Mouse (Mus musculus): ENCODE measurements at regions not wholly inside any gene's neighbourhood (a gene's known extent, or its start where the extent isn't known, plus 50 kb on each side); places are given as distances from the start of the nearest gene placed in this dataset.

DNA sequence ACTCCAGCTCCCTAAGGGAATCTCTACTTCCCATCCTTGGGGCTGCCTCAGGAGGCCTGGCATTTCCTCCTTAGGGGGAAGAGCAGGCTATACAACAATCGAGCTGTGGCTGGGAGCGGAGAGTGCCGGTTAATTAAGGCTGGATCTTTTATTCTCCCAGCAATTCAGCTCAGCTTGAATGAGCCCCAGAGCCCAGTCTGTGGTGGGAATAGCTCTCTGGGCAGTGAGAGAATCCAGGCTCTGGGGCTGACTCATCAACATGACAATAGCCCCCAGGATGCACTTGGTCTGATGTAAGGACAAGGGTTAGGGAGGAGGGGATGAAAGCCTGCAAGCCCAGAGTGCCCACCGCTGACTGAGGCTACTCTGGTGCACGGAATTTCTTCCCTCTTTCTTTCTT lies 280.2 kb upstream of the Sox9 start:
- DNase-seq: no peak

DNA sequence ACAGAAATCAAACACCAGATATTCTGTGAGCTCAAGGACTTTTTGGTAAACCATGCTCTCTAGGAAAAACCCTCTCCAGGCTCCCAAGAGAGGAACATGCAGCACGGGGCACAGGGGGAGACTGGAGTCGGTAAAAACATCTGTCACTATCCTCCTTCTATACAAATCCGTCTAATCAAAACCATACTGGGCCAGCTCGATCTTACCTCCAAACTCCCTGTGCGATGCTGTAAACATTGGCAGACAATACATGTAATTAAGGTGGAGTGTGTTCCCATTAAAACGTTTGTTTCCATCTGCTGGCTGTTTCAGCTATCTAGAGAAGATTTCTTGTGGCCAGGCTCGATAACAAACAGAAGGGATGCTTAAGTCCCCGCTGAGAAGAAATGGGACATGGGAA lies 262.9 kb upstream of the Sox9 start:
- no peak for DNase-seq

DNA sequence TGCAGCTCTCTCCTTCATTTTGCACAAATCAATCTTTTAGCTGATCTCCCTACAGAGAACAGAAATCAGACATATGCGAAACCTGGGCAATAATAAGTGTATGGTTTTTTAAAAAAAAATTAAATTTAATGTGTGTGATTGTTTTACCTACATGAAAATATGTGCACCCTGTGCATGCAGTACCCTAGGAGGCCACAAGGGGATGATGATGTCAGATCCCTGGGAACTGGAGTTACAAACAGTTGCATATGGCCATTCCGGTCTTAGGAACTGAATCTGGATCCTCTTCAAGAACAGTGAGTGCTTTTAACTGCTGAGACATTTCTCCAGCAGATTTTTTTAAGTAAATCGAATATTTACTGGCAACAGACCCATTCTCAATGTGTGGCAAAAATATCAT lies 257.0 kb upstream of the Sox9 start:
- DNase-seq: no peak

DNA sequence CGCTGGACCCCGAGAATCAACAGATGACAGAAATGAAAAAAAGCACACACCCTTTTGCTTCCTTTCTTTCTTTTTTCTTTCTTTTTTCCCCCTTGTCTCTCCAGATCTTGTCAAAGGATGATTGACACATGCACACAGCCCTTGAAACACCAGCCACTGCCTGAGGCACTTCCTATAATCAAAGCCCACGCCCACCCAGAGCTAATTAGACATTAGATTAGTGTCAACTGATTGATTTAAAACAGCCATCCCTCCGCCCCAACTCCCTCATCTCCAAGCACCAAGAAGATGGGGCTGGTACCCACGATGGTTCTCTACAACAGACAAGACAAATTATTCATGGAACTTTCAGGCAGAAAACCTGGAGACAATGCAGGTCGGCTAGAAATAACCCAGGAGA lies 239.5 kb upstream of the Sox9 start:
- no peak for DNase-seq

DNA sequence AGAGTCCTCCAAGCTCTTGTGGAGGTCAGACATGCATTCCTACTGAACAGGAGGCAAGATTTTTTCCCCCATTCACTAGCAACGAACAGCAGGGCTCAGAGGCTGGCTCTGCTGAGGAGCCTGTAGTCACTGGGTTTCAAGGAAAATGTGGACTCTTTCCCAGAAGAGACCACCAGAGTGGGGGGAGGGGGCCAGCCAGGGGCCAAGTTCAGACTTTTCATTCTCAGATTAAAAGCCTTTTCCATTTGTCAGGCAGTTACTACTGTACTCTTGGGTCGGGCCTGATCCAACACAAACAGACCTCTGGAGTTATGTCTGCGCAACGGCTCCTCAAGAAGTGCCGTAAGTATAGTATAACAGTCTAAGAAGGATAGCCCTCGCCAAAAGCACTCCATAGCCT lies 238.6 kb upstream of the Sox9 start:
- no peak for DNase-seq

DNA sequence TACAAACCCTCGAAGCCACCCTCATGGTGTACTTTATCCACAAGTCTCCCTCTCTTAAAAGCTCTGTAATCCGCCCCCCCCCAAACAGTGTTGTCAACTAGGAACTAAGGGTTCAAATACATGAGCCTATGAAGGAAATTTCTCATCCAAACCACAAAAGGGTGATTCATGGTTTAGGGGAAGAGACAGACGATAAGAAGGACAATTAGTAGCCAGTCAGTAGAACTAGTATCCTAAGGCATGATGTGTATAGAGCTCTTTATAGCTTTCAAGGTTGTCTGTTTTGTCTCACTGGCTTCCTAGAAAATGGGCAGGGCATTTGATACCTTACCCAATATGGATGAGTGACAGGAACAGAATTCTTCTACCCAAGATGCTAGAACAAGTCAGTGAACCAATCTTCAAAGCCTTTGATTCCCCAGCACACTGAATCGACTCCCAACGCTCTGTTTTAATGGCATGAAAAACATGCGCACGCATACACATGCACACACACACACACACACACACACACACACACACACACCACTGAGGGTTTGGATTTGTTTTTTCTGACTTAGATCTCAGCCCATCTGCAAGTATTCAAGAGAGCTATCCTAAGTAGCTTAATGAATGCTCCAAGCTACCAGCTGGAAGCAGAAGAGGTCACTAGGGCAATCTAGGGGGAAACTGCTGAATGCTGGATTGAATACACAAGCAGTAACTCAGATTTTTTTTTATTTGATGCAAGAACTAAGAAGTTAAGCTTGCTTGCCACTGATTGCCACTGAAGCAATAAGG lies 236.6 kb upstream of the Sox9 start:
- DNase-seq: no peak

DNA sequence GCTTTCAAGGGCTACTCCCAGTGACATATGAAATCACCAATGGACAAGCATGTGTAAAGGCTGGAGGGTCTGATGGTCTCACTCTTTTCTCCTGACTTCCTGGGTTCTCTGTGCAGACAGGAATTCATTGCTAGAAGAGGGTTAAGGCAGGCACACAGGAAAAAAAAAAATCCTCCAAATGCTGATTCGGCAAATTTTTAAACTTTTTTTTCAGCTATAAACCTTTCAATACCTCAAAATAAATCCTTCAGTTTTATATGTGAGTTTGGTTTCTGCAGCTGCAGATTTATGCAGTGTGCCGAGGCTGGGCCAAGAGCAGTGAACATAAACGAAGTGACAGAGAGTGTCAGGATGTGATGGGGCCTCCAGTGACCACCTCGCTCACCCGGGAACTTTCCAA lies 235.9 kb upstream of the Sox9 start:
- no peak for DNase-seq

DNA sequence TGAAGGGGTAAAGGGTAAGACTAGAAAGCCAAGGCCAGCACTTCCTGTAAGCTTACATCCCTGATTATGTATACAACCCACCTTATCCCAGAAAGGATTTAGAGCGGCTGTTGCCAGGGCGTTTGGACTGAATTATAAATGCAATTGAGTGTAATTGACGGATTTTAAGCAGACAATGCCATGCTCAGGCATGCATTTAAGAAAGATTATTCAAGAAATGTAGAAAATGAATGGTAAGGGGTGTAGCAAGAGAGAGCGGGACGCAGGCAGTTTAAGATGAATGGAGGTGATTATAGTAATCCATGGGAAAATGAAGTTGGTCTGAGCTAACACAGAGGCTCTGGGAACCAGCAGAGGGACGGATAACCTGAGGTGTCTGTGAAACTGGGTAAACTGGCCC lies 229.2 kb upstream of the Sox9 start:
- no peak for DNase-seq

DNA sequence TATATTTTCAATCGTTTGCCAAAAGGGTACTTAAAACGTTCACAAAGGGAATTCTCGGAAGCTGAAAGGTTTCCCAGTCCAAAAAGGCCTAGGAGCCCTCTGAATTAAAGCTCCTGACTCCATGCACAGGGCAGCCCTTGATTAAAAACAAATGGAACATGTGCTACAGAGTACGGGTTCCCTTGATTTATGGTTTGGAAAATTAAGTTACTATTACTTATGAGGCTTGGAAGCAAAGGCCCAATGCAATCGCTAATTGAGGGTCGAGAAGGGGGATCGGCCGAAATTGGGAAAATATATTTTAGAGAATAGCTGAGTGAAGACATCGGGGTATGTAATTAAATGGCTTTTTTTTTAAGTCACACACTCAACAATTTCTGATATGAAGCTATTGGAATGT lies 219.0 kb upstream of the Sox9 start:
- no peak for DNase-seq

DNA sequence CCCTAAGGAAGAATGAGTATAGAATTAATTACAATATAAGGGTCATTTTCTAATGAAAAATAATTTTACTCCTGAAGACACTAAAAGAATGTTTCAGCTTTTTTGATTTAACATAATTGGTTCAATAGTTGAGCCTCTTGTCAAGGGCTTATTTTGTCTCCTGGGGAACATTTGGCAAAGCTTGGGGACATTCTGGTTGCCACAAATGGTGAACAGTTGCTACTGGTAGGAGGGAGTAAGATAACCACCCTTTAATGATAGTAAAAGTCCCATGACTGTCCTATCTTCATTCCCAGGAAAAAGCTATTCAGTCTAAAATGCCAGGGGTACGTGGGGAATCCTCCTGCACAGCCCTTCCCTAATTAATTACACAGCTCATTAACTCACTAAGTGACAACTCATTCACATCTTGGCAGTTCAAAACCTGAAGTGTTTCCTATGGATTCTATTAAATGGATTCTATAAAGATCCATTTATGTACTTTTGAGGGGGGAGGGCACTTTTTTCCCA lies 217.3 kb upstream of the Sox9 start:
- DNase-seq: no peak

DNA sequence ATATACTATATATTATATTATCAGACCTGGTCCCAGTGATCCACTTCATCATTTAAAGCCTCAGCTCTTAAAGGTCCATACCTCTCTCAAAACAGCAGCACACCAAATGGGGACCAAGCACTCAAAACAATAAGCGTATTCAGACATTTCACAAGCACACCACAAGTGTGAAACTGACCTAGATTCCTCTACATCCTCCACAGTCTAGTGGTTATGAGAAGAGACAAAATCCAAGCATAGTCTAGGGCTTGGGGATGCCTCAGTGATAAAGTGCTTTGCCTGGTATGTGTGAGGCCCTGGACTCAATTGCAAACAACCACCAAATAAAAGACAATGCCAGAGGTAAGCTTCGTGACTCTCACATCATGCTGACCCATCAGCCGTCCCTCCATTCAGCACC lies 216.0 kb upstream of the Sox9 start:
- no peak for DNase-seq

DNA sequence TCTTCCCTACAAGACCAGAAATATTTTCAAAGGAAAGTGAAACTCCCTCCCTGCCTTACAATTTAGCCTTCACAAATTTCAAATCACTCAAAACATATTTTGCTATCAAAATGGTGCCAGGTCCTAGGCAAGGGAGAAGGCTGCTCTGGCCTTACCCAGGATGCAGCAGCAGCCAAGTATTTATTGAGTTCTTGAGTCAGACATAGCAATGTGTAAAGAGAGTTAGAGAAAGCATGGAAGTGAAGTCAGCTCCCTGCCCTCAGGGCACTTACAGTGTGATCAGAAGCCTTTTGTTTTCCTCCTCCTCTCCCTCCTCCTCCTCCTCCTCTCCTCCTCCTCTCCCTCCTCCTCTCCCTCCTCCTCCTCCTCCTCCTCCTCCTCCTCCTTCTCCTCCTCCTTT lies 194.6 kb upstream of the Sox9 start:
- DNase-seq: no peak

DNA sequence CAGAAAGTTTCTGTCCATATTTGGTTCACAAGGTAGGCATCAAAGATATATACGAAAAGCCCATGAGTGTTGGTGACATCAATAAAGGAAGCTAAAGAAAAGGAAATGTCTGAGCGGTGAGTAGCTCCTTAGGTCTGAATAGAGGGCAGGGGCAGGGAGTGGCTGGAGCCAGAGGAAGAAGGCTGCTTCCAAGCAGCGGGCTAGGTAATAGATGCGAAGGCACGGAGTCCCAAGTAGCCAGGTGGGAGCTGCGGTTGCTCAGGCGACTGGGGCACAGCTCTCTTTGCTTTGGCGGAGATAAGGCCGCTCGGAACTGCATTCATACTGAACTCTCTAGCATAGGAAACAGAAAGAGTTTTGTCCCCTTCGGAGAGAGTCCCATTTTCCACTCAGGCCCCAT lies 193.9 kb upstream of the Sox9 start:
- DNase-seq: no peak

DNA sequence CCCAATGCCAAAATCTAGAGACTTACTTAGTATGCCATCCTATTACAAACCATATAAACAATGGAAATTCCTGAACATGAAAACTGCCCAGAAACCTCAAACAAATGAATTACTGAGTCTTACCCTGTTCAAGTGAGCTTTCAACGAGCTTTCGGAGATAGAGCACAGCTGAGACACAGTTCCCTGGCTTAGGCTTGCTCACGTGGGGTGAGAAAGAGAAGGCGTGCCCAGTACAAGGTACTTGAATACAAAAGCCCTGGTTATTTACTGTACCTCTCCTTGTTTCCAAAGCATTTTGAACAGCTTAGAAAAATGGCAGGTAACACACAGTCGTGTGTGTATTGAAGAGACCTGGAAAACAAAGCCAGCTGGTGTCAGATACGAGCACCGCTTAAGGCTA lies 191.8 kb upstream of the Sox9 start:
- no peak for DNase-seq

DNA sequence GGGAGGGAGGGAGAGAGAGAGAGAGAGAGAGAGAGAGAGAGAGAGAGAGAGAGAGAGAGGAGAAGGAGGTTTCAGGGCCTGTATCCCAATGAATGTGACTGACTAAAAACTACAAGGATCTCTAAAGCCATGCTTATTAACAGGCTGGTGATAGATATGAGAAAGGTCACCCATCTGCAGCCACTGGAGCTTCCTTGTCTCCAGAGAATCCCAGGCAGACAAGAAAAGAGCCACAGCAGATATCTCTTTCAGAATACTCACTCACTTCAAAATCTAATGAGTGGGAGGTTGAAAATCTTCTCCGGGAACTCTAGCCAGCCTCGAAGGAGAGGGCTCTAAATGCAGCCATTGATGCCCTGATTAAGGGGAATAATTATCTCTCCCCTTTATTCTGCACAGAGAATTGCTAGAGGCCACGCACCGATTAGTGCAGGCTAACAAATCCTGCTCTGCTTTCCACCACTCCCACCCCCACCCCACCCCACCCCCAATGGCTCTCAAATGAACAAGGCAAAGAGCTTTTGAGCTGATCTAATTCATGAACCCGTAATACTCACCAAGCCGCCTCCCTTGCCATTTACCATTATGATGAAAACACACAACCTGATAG lies 189.5 kb upstream of the Sox9 start:
- no peak for DNase-seq

DNA sequence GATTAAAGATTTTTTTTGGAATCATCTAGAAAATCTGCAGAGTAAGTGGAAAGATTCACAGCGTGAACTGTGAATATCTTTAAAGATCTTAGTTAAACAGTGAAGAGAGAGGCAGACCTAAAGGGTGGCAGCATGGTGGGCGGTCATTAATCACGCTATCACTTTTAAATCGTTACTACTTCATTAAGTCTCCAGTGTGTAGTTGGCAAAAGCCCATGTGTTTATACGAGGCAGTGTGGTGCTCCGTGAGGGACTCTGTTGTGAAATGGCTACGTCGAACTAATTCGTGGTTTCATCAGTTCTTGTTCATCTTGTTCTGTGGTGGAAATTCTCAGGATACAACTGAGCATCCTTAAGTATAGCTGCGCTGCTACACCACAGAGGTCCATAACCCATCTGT lies 188.2 kb upstream of the Sox9 start:
- DNase-seq: no peak

DNA sequence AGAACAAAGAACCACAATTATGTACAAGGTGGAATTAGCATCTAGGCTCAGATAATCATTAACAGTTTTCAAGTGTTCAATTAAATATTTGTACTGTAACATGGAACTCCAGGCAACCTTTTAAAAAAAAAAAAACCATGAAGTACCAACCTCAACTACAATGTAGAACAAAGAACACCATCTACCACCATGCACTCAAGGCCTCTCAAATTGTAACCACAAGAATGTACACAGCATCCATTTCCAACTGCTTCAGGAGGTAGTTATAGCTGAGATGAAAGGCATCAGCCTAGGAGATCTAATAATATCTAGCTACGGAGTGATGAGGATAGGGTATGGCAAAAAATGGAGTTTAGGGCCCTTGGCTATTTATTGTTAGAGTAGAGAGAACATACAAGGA lies 174.7 kb upstream of the Sox9 start:
- DNase-seq: no peak

DNA sequence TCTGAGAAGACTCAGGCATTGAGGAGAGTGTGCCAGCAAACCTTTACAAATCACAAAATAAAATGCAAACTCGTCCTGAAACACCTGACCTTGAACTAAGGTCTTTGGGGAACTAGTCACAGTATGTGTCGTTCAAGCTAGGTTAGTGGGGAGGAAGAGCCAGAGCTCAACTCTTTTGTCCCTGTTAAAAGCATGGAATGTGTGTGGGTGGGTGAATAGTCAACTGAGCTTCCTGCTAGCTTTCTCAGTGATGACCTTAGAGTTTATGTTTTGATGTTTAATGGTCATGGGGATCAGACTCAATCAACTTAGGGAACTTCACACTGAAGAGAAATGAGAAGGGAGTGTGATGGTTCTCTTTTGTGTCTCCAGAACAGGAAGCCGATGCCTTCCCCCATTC lies 172.7 kb upstream of the Sox9 start:
- DNase-seq: no peak

DNA sequence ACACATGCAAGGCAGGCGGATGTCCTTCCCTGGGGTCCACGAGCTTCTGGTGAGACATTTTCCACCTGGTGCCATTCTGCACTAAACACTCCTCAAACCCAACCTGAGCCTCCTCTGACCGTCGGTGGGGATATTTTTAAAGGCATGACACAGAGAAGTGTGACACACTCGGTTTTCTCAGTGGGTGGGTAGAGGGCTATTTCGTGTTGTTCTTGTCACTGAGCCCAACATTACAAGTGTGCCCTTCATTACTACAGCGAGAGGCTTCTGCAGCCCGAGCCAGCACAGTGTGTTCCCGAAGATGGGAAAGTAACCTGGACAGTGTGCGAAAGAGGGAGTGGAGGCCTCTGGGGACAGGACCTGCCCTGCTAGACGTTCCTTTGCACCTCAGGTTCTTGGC lies 171.0 kb upstream of the Sox9 start:
- no peak for DNase-seq

DNA sequence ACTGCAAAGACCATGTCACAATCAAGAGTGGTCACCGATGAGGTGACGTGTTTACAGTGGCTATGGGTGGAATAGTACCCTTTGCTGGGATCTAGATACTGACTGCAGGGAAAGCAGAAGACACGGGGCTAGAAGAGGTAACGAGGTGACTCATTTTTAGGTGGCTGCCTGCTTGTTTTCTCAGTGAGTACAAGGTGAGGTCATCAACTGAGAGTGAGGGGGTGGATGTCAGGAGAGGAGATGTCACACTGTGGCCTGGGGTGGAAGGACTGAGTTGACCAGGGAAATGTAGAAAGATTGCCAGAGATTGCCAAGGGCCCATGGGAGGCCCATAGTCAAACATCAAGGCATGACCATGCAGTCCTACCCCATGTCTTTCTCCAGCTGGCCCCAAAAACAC lies 166.4 kb upstream of the Sox9 start:
- no peak for DNase-seq

DNA sequence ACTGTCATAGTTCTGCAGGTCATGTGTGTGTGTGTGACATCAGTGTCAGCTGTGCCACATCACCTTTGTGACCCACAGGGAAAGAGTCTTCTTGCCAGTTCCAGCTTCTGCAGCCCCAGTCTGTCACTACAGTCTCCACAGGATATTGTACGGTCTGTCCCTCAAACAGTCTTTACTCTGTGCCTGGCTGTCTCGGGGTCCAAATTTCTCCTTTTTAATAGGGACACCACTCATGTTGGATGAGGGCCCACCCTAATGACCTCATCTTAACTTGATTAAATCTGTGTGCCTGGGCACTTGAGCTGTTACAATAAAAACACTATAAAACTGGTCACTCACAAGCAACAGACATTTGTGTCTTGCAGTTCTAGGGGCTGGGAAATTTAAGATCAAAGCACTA lies 165.1 kb upstream of the Sox9 start:
- DNase-seq: no peak

DNA sequence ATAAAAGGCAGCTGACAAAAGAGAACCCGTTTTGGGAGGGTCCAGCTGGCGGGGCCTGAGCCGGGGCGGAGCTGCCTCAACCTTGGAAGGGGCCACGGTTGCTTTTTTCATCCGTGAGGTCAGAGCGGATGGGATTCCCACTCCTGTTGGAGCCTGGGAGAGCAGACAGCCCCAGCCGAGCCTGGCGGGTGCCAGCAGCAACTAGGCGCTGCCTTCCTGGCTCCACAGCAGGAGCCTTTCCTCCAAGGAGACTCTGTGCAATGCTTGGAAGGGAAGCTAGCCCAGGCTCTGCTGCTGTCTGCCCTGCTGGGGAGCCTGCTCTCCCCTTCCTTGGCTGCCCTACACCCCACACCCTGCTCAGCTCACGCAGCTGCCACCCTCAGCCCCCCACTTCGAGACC lies 161.1 kb upstream of the Sox9 start:
- no peak for DNase-seq

DNA sequence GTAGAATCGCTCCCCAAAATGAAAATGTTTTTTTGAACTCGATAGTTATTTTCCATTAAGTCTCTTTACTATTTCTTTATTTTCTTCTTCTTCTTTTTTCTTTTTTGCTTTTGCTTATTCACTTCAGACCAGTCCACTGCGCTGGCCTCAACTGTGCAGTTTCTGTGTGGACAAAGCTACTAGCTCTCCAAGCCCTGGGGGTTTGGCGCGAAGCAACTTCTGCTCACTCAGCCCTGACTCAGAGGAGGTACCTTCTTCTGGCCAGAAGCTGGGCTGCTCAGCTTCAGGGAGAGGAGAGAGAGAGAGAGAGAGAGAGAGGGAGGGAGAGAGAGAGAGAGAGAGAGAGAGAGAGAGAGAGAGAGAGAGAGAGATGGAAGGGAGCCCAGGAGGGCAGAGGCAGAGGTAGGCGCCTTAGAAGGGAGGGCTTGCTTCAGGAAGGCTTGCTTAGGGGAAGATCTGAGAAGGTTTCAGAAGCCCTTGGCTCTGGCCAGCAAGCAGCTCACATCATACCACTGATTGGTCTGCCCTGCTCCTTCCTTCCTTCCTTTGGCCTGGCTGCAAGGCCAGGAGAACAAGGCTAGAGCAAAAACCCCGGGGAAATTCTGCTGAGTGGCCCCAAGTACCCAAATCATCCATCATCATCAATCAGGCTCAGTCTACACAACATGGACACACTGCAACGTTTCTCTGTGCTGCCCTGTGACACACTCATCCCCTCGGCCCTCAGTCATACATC lies 160.5 kb upstream of the Sox9 start:
- no peak for DNase-seq

DNA sequence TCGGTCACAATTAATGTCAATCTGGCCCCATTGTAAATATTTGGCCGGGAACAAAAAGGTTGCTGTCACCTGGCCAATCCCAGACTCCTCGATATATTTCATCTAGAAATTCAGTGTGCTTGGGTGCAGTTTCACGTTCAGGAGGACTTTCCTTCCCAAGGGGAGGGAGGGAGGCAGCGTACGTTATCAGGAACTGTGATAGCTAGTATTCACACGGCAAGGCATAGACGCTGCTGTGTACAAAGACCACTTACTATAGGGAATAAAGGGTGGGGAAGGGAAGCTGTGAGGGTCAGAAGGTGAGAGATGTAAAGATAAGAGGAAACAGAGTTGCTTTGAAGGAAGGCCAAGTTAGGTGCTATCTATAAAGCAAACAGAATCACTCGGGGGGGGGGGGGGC lies 132.7 kb upstream of the Sox9 start:
- DNase-seq: no peak
